Mouse (Mus musculus) CH12.LX (cell line): ENCODE data around the gene Nt5c. TPM values are rescaled to one million over a fixed set of nuclear protein-coding genes. Genes with fewer than 3 reads are reported as not detected.

Experiments
- DNase-seq: peaks from one replicate; pipeline ENCODE4 v3.0.0-alpha.2; 2013; ENCODE audit errors: extremely low read depth
- H3K27ac ChIP-seq: 2 replicates; pipeline ENCODE4 v1.5.1; 2012; ENCODE audit warnings: low read depth, mild to moderate bottlenecking, control low read depth, moderate library complexity; ENCODE audit not compliant: insufficient read depth
- H3K27me3 ChIP-seq: replicated peaks from 2 replicates; pipeline ENCODE3; 2012; ENCODE audit warnings: inconsistent platforms
- H3K36me3 ChIP-seq, 2 experiments: replicated peaks in 1 of 2; 2 replicates each; pipeline versions ENCODE3 to v1.6.1; 2012; ENCODE audit warnings: inconsistent platforms in 1 of 2, low read length in 1 of 2, mild to moderate bottlenecking in 1 of 2, mixed read lengths in 1 of 2, moderate library complexity in 1 of 2; ENCODE audit not compliant: control insufficient read depth in 1 of 2, insufficient read depth in 1 of 2
- H3K4me1 ChIP-seq, 2 experiments: 2 replicates each; pipeline ENCODE4 v1.6.1; 2012; ENCODE audit warnings: inconsistent platforms in 1 of 2, moderate library complexity in 1 of 2; ENCODE audit not compliant: insufficient read depth in 2 of 2, control insufficient read depth in 1 of 2
- H3K4me2 ChIP-seq: 2 replicates; pipeline ENCODE4 v1.6.1; 2012; ENCODE audit warnings: low read depth, mild to moderate bottlenecking, control low read depth; ENCODE audit not compliant: poor library complexity, insufficient read depth, severe bottlenecking
- H3K4me3 ChIP-seq, 3 experiments: fragments of 150-350 bp in 1 of 3; sonication (generic) in 1 of 3; replicated peaks in 1 of 3; 2 replicates each; pipeline versions ENCODE3 to v1.5.1; 2011 to 2012; ENCODE audit warnings: low read depth in 2 of 3, low read length in 2 of 3, mild to moderate bottlenecking in 2 of 3, moderate library complexity in 2 of 3, control low read depth in 1 of 3, improper control_type of control experiment in 1 of 3, inconsistent platforms in 1 of 3, mixed read lengths in 1 of 3; ENCODE audit not compliant: poor library complexity in 1 of 3
- H3K79me2 ChIP-seq: replicated peaks from 2 replicates; pipeline ENCODE4 v1.6.1; 2012; ENCODE audit warnings: mild to moderate bottlenecking, moderate library complexity; ENCODE audit not compliant: control insufficient read depth, poor library complexity, insufficient read depth, severe bottlenecking; ENCODE audit errors: extremely low read depth
- H3K9ac ChIP-seq: 2 replicates; pipeline ENCODE4 v1.6.1; 2012; ENCODE audit warnings: low read depth, mild to moderate bottlenecking, control low read depth, moderate library complexity; ENCODE audit not compliant: insufficient read depth
- H3K9me3 ChIP-seq: replicated peaks from 2 replicates; pipeline ENCODE3; 2012; ENCODE audit warnings: low read length, inconsistent platforms, mixed read lengths
- CTCF ChIP-seq, 2 experiments: IDR thresholded peaks in 1 of 2; conservative IDR thresholded peaks in 1 of 2; 2 replicates each; pipeline ENCODE4 v1.5.1; 2011 to 2012; ENCODE audit warnings: low read depth in 2 of 2, low read length in 2 of 2, improper control_type of control experiment in 1 of 2, inconsistent platforms in 1 of 2, mild to moderate bottlenecking in 1 of 2, moderate library complexity in 1 of 2
- ELF1 ChIP-seq: IDR thresholded peaks from 2 replicates; pipeline ENCODE4 v1.6.1; 2014; ENCODE audit warnings: low read depth, mild to moderate bottlenecking, inconsistent platforms, low read length, improper control_type of control experiment
- EP300 ChIP-seq: IDR thresholded peaks from 2 replicates; pipeline ENCODE4 v1.6.1; 2011; ENCODE audit warnings: low read length, improper control_type of control experiment
- GABPA ChIP-seq: IDR thresholded peaks from 2 replicates; pipeline ENCODE4 v1.6.1; 2012; ENCODE audit warnings: low read depth, low read length, improper control_type of control experiment, inconsistent platforms; ENCODE audit not compliant: insufficient replicate concordance
- HCFC1 ChIP-seq: IDR thresholded peaks from 2 replicates; pipeline ENCODE4 v1.6.1; 2012; ENCODE audit warnings: low read depth, mild to moderate bottlenecking, inconsistent platforms, low read length, improper control_type of control experiment
- JUND ChIP-seq: conservative IDR thresholded peaks from 2 replicates; pipeline ENCODE4 v1.6.1; 2011; ENCODE audit warnings: low read depth, low read length, improper control_type of control experiment
- MAFK ChIP-seq: IDR thresholded peaks from 2 replicates; pipeline ENCODE4 v1.6.1; 2011; ENCODE audit warnings: low read length, improper control_type of control experiment; ENCODE audit not compliant: insufficient replicate concordance
- MAZ ChIP-seq: IDR thresholded peaks from 2 replicates; pipeline ENCODE4 v1.6.1; 2012; ENCODE audit warnings: low read depth, mild to moderate bottlenecking, inconsistent platforms, low read length, improper control_type of control experiment, moderate library complexity
- MEF2A ChIP-seq: IDR thresholded peaks from 2 replicates; pipeline ENCODE4 v1.6.1; 2014; ENCODE audit warnings: low read depth, mild to moderate bottlenecking, inconsistent platforms, low read length, improper control_type of control experiment, borderline replicate concordance
- MXI1 ChIP-seq: IDR thresholded peaks from 2 replicates; pipeline ENCODE4 v1.6.1; 2011; ENCODE audit warnings: mild to moderate bottlenecking, low read depth, low read length, improper control_type of control experiment
- NELFE ChIP-seq: IDR thresholded peaks from 2 replicates; pipeline ENCODE4 v1.6.1; 2011; ENCODE audit warnings: low read depth, low read length, improper control_type of control experiment
- NRF1 ChIP-seq: IDR thresholded peaks from 2 replicates; pipeline ENCODE4 v1.6.1; 2014; ENCODE audit warnings: low read depth, mild to moderate bottlenecking, inconsistent platforms, low read length, improper control_type of control experiment, moderate library complexity
- POLR2AphosphoS2 ChIP-seq: IDR thresholded peaks from 2 replicates; pipeline ENCODE4 v1.6.1; 2011; ENCODE audit warnings: low read depth, low read length, improper control_type of control experiment
- TBP ChIP-seq: conservative IDR thresholded peaks from 2 replicates; pipeline ENCODE4 v1.6.1; 2011; ENCODE audit warnings: low read depth, low read length, improper control_type of control experiment
- TCF12 ChIP-seq: IDR thresholded peaks from 2 replicates; pipeline ENCODE4 v1.6.1; 2014; ENCODE audit warnings: low read depth, mild to moderate bottlenecking, inconsistent platforms, low read length, improper control_type of control experiment
- USF1 ChIP-seq: IDR thresholded peaks from 2 replicates; pipeline ENCODE4 v1.6.1; 2014; ENCODE audit warnings: low read depth, mild to moderate bottlenecking, inconsistent platforms, low read length, improper control_type of control experiment
- USF2 ChIP-seq: conservative IDR thresholded peaks from 2 replicates; pipeline ENCODE4 v1.6.1; 2011; ENCODE audit warnings: low read depth, low read length, improper control_type of control experiment
- ZMIZ1 ChIP-seq: IDR thresholded peaks from 2 replicates; pipeline ENCODE4 v1.6.1; 2012; ENCODE audit warnings: low read depth, mild to moderate bottlenecking, inconsistent platforms, low read length, improper control_type of control experiment
- ZNF384 ChIP-seq: IDR thresholded peaks from 2 replicates; pipeline ENCODE4 v1.6.1; 2012; ENCODE audit warnings: low read depth, low read length, improper control_type of control experiment, inconsistent platforms
- dilution Hi-C: fragments of 300-500 bp; cut with MboI; formaldehyde crosslinking; loops from 2 replicates; pipeline ENCODE4 v1.14.3; 2020; ENCODE audit warnings: low sequenced_read_pairs; ENCODE audit not compliant: extremely low pct_unique_long_range_greater_than_20kb, extremely low pct_ligation_motif_present
- in situ Hi-C: fragments of 300-500 bp; cut with MboI; formaldehyde crosslinking; loops from 3 replicates; pipeline ENCODE4 v1.14.3; 2019; ENCODE audit warnings: low sequenced_read_pairs, low pct_ligation_motif_present, low pct_unique_long_range_greater_than_20kb, mixed read lengths
- polyA plus RNA-seq: library from polyadenylated mRNA; unstranded; fragments of >175 nt; gene quantifications from 2 replicates; pipeline ENCODE4 v1.2.1, GENCODE M21; 2012; ENCODE audit warnings: low read depth; ENCODE audit not compliant: insufficient read length
- total RNA-seq, 2 experiments: library from RNA; depleted of rRNA; stranded (reverse); fragments of 300-350 nt in 1 of 2; fragments of >200 nt in 1 of 2; gene quantifications; 2 replicates each; pipeline ENCODE4 v1.2.3; 2012 to 2014

The Nt5c gene
- total and polyA plus RNA-seq, 3 experiments: 65.3 to 175 (median 151) TPM

DNA sequence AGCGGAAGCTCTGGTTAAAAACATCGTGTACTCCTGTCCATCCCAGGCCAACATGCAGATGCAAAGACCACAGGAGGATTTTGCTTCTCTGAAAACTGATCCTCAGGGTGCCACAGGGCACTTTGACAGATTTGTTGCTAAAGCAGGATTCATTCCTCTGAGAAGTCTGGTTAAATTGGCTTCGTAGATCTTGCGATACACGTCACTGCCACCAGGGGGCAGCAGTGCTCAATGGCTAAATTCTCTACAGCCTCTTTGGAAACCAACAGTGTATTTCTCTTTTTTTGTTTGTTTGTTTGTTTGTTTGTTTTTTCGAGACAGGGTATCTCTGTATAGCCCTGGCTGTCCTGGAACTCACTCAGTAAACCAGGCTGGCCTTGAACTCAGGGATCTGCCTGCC is 7.9 kb downstream of the Nt5c start (continued):
- TF ChIP-seq ELF1: no peak
- TF ChIP-seq ZNF384: no peak
- TF ChIP-seq USF1: no peak
- no peak for TF ChIP-seq MAFK
- TF ChIP-seq NELFE: no peak
- no peak for TF ChIP-seq USF2
- no peak for TF ChIP-seq TBP
- TF ChIP-seq EP300: no peak
- TF ChIP-seq NRF1: no peak
- no peak for TF ChIP-seq POLR2AphosphoS2
- TF ChIP-seq MEF2A: no peak

- H3K36me3 ChIP-seq: peaks cover 29 to 80% of the 10 kb centered on the region in 2 experiments
- H3K79me2 ChIP-seq: peaks cover 20% of the 10 kb centered on the region
- peaks cover 2 to 12% of the 10 kb centered on the region in 2 experiments; a peak in 3 of 4 replicates for H3K4me1 ChIP-seq
- no peaks in the 10 kb centered on the region for H3K27me3 ChIP-seq
- TF ChIP-seq ZMIZ1: no peak
- TF ChIP-seq, all 38 proteins: peak for 0
- Histone ChIP-seq H3K4me3 (no peak overlapping the region), H3K27ac (no peak overlapping the region), H3K9me3 (no peaks in the 10 kb centered on the region), H3K4me2 (no peak overlapping the region), H3K9ac (no peak overlapping the region)
- dilution Hi-C loops (no loop called here), in situ Hi-C loops (no loop called here)
- no peak for DNase-seq
Observed at GRCm38 (mm10) chr11:115483278-115483677, 8.4 kb downstream of the Nt5c start.

- Histone ChIP-seq H3K4me2 (no peak overlapping the region), H3K9me3 (no peaks in the 10 kb centered on the region), H3K79me2 (peaks cover 23% of the 10 kb centered on the region), H3K27me3 (no peaks in the 10 kb centered on the region), H3K4me3 (no peak overlapping the region), H3K36me3 (peaks cover 28 to 69% of the 10 kb centered on the region in 2 experiments), H3K27ac (no peak overlapping the region), H3K9ac (no peak overlapping the region), H3K4me1 (peaks cover 2 to 16% of the 10 kb centered on the region in 2 experiments; a peak in 3 of 4 replicates)
- no peak for TF ChIP-seq ZMIZ1
- TF ChIP-seq MAZ: no peak
- TF ChIP-seq MXI1: no peak
- TF ChIP-seq HCFC1: no peak
- no peak for TF ChIP-seq ZNF384
- no peak for TF ChIP-seq JUND
- TF ChIP-seq TCF12: no peak
- TF ChIP-seq GABPA: no peak
- no peak for TF ChIP-seq CTCF (conservative IDR thresholded peaks at IDR 0.05 in 1 of 2, IDR thresholded peaks at IDR 0.05 in 1 of 2; ENCODE audit: low read depth in 2 of 2, low read length in 2 of 2)
- DNase-seq: no peak
- dilution Hi-C loops (no loop called here), in situ Hi-C loops (no loop called here)
Observed at GRCm38 (mm10) chr11:115481553-115482259, 10.0 kb downstream of the Nt5c start.
